Mouse (Mus musculus) cerebellum, postnatal 4 days (tissue): ENCODE data around the gene Olfr721-ps1.

ENCODE experiments used
- DNase-seq, 2 experiments: peaks; one replicate each; pipeline ENCODE4 v3.0.0; 2022; ENCODE audit warnings: low spot score in 2 of 2, mixed read lengths in 1 of 2

Olfr721-ps1 gene

GRCm38 (mm10) chr14:14400998-14401397, at the start of gene Olfr721-ps1:
TSS of gene Olfr721-ps1 (plus strand) at chr14:14401298.
- no peak for DNase-seq

DNA sequence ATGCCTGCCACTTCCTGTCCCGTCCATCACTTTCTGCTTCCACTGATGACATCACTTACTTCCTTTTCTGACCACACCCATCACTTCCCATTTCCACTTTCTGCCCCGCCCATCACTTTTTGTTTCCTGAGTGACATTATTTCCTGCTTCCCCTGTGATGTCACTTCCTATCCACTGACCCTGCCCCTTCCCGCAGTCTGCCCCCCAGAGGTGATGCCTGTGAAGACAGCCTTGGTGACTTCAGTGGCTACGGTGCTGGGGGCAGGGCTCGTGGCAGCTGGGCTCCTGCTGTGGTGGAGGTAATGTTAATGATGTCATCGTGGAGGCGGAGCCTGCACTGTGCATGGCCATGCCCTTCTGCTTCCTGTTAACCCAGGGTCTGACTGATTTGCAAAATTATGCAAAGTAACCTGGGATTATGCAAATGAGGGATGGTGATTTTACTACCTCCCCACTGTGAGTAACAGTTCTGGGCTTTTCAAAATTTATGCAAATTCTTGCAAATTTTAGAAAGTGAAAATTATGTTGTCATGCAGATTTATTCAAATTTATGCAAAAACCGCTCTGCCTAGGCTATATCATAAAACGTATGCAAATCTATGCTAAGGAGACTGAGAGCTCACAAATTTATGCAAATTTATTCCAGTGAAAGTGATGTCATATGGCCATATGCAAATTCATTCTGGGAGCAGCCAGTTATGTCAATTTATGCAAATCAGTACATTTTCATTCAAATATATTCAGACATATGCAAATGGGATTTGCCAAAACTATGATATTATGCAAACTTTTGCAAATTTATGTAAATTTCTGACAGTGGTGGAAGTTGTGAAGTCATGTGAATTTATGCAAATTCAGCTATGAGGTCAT, 49.1 kb upstream of the Olfr721-ps1 start:
- no peak for DNase-seq

DNA sequence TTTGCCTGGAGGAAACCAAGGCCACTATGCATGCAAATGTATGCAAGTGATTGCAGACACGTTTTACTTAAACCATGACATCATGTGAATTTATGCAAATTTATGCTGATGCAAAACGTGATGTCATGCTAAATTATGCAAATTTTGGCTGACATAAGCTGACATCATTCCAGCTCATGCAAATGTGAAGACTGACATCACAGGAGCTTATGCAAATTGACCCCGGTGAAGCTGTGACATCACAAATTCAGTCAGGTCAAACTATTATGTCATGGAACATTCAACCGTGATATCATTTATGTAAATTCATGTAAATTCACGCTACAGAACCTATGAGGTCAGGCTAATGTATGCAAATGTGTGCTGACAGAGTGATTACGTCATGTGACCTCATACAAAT, 48.5 kb upstream of the Olfr721-ps1 start:
- DNase-seq: no peak

GRCm38 (mm10) chr14:14353081-14353732, 47.9 kb upstream of the Olfr721-ps1 start:
- no peak for DNase-seq

DNA sequence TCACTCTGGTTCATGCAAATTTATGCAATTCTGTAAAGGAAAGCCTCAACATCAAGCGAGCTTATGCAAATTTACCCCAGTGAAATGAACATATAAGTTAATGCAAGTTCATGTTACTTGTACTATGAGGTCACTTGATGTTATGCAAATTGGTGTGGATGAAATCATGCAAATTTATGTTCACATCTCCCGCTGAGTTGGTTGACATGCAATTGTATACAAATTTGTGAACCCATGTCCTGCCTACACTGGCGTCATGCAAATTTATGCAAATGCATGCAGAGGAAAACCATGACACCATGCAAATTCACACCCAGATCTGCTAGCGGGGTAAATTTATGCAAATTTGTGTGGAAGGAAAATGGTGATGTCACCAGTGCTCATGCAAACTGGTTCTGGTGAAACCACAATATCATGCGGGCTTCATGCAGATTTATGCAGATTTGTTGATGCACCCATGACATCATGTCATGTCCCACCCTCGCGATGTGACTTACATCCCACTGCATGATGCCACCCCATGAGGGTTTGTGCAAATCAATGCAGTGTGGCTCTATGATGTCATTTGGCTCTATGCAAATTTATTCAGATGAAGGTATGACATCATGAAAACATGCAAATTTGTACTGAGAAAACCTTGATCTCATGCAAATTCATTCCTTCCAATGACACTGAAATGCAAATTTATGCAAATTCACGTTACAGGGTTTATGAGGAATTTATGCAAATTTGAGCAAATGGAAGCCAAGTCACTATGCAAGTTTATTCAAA, 47.2 kb upstream of the Olfr721-ps1 start:
- DNase-seq: no peak

GRCm38 (mm10) chr14:14354511-14355359, 46.4 kb upstream of the Olfr721-ps1 start:
- no peak for DNase-seq

DNA sequence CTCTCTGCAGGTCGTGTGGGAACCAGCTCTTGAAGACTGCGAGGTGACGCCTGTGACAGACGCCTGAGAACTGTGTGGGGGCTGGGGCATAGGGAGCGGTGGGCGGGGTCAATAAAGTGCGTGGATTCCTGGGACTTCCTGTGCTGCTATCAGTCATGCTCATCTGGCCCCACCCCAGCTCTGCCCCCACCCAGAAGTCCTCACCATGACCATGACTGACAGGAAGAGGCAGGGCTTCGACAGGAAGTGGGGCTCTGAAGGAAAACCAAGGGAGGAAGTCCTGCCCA, 45.8 kb upstream of the Olfr721-ps1 start:
- DNase-seq: no peak

- DNase-seq: no peak
Measured at GRCm38 (mm10) chr14:14395535-14395934, 5.6 kb upstream of the Olfr721-ps1 start.

DNA sequence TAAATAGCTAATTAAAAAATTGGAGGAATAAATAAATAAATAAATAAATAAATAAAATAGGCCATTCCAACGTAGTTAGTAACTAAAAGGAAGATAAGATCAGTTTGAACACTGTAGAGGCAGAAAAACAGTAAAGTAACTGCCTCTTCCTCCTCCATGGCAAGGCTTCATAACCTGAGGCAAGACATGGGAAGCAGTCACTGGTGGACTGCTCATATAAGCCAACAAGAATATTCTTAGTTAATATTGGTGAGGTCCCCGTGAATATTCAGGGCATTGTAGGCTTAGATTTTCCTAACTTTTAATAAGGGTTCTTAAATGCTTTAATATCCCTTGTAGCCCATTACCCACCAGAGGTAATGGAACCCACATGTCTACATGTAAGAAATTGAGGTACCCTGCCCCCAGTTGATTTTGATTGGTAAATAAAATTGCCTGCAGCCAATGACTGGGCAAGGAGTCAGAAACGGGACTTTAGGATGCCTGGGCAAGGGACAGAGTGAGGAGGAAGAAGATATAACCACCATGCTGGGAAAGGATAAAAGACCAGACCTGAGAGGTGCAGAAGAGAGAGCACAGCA, 35.1 kb downstream of the Olfr721-ps1 start:
- DNase-seq: no peak
